Mouse (Mus musculus): ENCODE data around the gene Lrch1. TPM values are rescaled to one million over a fixed set of nuclear protein-coding genes. Genes with fewer than 3 reads are reported as not detected.

Lrch1 gene
- total and polyA plus RNA-seq, 3 experiments = 7.5 to 17.1 (median 14.8) TPM

DNA sequence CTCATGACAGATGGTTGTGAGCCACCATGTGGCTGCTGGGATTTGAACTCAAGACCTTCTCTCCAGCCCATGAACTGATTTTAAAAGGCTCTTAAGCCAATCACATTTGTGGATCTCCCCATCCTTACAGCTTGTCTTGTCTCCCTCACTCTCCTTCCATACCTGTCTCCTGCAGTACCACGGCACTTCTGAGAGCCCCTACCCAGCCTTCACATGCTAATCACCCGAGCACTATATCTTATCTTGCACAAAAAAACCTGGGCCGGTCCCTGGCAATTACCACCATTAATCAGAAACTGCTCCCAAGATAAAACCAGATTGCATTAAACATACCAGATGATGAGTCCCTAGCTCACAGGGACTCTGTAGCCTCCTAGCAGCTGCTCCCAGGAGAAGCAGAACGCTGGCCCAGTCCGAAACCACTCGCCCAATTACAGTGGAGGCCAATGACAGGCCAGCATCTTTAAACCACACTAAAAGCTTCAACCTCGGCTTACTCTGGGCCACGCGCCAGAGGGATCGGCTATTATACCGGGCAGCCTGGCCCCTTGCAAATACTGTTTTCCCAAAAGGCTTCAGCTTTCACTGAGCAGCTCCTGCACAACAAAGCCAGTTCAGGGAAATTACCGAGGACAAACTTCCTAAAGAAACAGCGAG, 63.5 kb downstream of the Lrch1 start:
- 12% methylated on average over 13 of the region's 13 CpGs for WGBS
- Histone ChIP-seq H3K27ac (no peak overlapping the region; the same call in 1 of the 2 replicates), H3K27me3 (ENCODE audit: control insufficient read depth, insufficient read depth, low read length) (no peaks in the 10 kb centered on the region), H3K4me3 (no peak overlapping the region), H3K9ac (ENCODE audit: low read depth, low read length) (no peak overlapping the region), H3K36me3 (ENCODE audit: control insufficient read depth, insufficient read depth, low read length) (peaks cover 4% of the 10 kb centered on the region; the same call in 1 of the 2 replicates), H3K79me2 (replicated peaks; ENCODE audit: control insufficient read depth, insufficient read depth, low read length) (peaks cover 5% of the 10 kb centered on the region), H3K4me1 (ENCODE audit: control insufficient read depth, insufficient read depth, low read length) (peaks cover 21% of the 10 kb centered on the region)
- intact Hi-C loops (cut with DNase I) = no loop called here
- TF ChIP-seq EP300 (IDR thresholded peaks at IDR 0.05; ENCODE audit: insufficient read depth, low read depth, low read length) (no peak), CTCF (IDR thresholded peaks at IDR 0.05) (no peak), POLR2A (IDR thresholded peaks at IDR 0.05; ENCODE audit: insufficient read depth, low read depth, low read length) (no peak)
- peak; percentile 67 to 68 for DNase-seq

DNA sequence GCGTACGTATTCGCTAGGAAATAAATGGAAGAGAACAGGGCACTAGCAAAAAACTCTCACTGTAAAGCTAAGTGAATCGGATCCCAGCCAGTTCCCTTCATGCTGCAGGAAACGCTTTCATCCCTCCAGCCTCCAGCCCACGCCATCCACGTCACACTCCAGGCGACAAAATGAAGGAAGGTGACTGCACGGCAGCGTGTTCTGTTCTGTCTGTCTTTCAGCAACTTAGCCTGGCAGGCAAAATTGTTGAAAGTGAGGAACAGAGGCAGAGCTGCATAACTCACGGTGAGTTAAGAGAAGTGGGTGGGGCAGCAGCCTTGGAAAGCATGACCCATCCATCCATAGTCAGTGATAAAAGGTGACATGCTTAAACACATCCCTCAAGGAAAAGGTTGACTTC, 64.5 kb downstream of the Lrch1 start:
- no peak for TF ChIP-seq EP300 (IDR thresholded peaks at IDR 0.05; ENCODE audit: insufficient read depth, low read depth, low read length)
- TF ChIP-seq POLR2A (IDR thresholded peaks at IDR 0.05; ENCODE audit: insufficient read depth, low read depth, low read length) = no peak
- TF ChIP-seq CTCF (IDR thresholded peaks at IDR 0.05) = no peak
- intact Hi-C loops (cut with DNase I) = no loop called here

GRCm38 (mm10) chr14:74882754-74883153, 64.9 kb downstream of the Lrch1 start:
- 87% methylated on average over 3 of the region's 3 CpGs for WGBS
- H3K27me3 ChIP-seq (ENCODE audit: control insufficient read depth, insufficient read depth, low read length) = no peaks in the 10 kb centered on the region
- peaks cover 25% of the 10 kb centered on the region for H3K4me1 ChIP-seq (ENCODE audit: control insufficient read depth, insufficient read depth, low read length)
- no peak for TF ChIP-seq CTCF (IDR thresholded peaks at IDR 0.05)
- TF ChIP-seq POLR2A (IDR thresholded peaks at IDR 0.05; ENCODE audit: insufficient read depth, low read depth, low read length) = no peak
- TF ChIP-seq EP300 (IDR thresholded peaks at IDR 0.05; ENCODE audit: insufficient read depth, low read depth, low read length) = no peak
- no peak overlapping the region for H3K27ac ChIP-seq
- no peak overlapping the region for H3K4me3 ChIP-seq
- no peak for DNase-seq
- intact Hi-C loops (cut with DNase I) = no loop called here
- H3K79me2 ChIP-seq (replicated peaks; ENCODE audit: control insufficient read depth, insufficient read depth, low read length) = peaks cover 9% of the 10 kb centered on the region
- H3K36me3 ChIP-seq (ENCODE audit: control insufficient read depth, insufficient read depth, low read length) = peaks cover 6% of the 10 kb centered on the region; the same call in 1 of the 2 replicates
- H3K9ac ChIP-seq (ENCODE audit: low read depth, low read length) = no peak overlapping the region

More for the DNA sequence above, 64.5 kb downstream of the Lrch1 start:
- Histone ChIP-seq H3K27ac (no peak overlapping the region), H3K79me2 (replicated peaks; ENCODE audit: control insufficient read depth, insufficient read depth, low read length) (peaks cover 8% of the 10 kb centered on the region), H3K27me3 (ENCODE audit: control insufficient read depth, insufficient read depth, low read length) (no peaks in the 10 kb centered on the region), H3K9ac (ENCODE audit: low read depth, low read length) (no peak overlapping the region), H3K4me3 (no peak overlapping the region), H3K36me3 (ENCODE audit: control insufficient read depth, insufficient read depth, low read length) (peaks cover 6% of the 10 kb centered on the region; the same call in 1 of the 2 replicates), H3K4me1 (ENCODE audit: control insufficient read depth, insufficient read depth, low read length) (peaks cover 23% of the 10 kb centered on the region)
- no peak for DNase-seq
- 66% methylated on average over 11 of the region's 11 CpGs for WGBS

DNA sequence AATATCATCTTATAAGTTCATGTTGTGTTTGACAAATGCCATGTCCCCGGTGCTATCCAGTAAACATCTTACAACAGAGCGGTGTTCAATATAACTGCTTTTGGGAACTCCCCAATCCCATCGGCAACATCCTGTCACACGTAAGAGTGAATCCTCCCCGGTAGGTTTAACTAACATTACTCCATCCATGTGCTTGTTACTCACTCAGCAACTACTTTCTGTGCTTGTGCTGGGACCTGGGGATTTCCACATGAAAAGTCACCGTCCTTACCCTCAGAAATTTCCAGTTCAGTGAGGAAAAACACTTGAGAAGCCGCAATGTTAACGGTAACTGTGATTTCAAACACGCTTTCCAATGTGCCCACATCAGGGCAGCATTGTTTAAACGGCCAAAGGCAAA, 66.8 kb downstream of the Lrch1 start:
- H3K4me1 ChIP-seq (ENCODE audit: control insufficient read depth, insufficient read depth, low read length) = peaks cover 27% of the 10 kb centered on the region

GRCm38 (mm10) chr14:74879480-74879879, 68.2 kb downstream of the Lrch1 start:
- no peak overlapping the region for H3K9ac ChIP-seq (ENCODE audit: low read depth, low read length)
- H3K4me1 ChIP-seq (ENCODE audit: control insufficient read depth, insufficient read depth, low read length) = peaks cover 22% of the 10 kb centered on the region
- intact Hi-C loops (cut with DNase I) = no loop called here
- no peak overlapping the region for H3K27ac ChIP-seq
- DNase-seq = no peak
- peaks cover 6% of the 10 kb centered on the region; the same call in 1 of the 2 replicates for H3K36me3 ChIP-seq (ENCODE audit: control insufficient read depth, insufficient read depth, low read length)
- no peak for TF ChIP-seq POLR2A (IDR thresholded peaks at IDR 0.05; ENCODE audit: insufficient read depth, low read depth, low read length)
- no peak for TF ChIP-seq EP300 (IDR thresholded peaks at IDR 0.05; ENCODE audit: insufficient read depth, low read depth, low read length)
- TF ChIP-seq CTCF (IDR thresholded peaks at IDR 0.05) = no peak
- WGBS = 21% methylated on average over 7 of the region's 10 CpGs
- peaks cover 13% of the 10 kb centered on the region for H3K79me2 ChIP-seq (replicated peaks; ENCODE audit: control insufficient read depth, insufficient read depth, low read length)
- no peak overlapping the region for H3K4me3 ChIP-seq
- H3K27me3 ChIP-seq (ENCODE audit: control insufficient read depth, insufficient read depth, low read length) = no peaks in the 10 kb centered on the region

More for the DNA sequence above, 66.8 kb downstream of the Lrch1 start:
- H3K36me3 ChIP-seq (ENCODE audit: control insufficient read depth, insufficient read depth, low read length) = peaks cover 6% of the 10 kb centered on the region; the same call in 1 of the 2 replicates
- H3K9ac ChIP-seq (ENCODE audit: low read depth, low read length) = no peak overlapping the region
- H3K27me3 ChIP-seq (ENCODE audit: control insufficient read depth, insufficient read depth, low read length) = no peaks in the 10 kb centered on the region
- no peak overlapping the region for H3K4me3 ChIP-seq
- H3K79me2 ChIP-seq (replicated peaks; ENCODE audit: control insufficient read depth, insufficient read depth, low read length) = peaks cover 11% of the 10 kb centered on the region
- DNase-seq = no peak
- TF ChIP-seq CTCF (IDR thresholded peaks at IDR 0.05) = no peak
- no peak for TF ChIP-seq EP300 (IDR thresholded peaks at IDR 0.05; ENCODE audit: insufficient read depth, low read depth, low read length)
- no peak for TF ChIP-seq POLR2A (IDR thresholded peaks at IDR 0.05; ENCODE audit: insufficient read depth, low read depth, low read length)
- intact Hi-C loops (cut with DNase I) = no loop called here
- WGBS = 68% methylated on average over 10 of the region's 10 CpGs
- no peak overlapping the region for H3K27ac ChIP-seq

DNA sequence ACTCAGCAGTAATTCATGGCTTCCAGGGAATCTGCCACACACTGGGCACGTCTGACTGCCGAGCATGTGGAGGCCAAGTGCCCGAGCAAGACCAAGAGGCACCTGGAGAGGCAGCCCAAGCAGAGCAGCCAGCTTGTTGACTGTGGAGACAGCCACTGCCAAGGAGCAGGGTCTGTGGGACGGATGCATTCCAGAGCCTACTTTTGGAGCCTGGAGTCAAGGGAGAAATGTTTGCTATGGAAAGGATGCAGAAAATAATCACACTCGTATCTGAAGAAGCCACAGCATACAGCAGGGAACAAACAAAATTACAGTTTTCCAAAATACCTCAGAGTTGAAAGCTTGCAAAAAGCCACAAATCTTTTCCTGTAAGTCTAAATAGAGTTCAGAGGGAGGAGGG, 70.4 kb downstream of the Lrch1 start:
- intact Hi-C loops (cut with DNase I) = no loop called here
- no peak for DNase-seq
- WGBS = 35% methylated on average over 5 of the region's 5 CpGs
- Histone ChIP-seq H3K36me3 (ENCODE audit: control insufficient read depth, insufficient read depth, low read length) (peaks cover 5% of the 10 kb centered on the region; the same call in 1 of the 2 replicates), H3K27me3 (ENCODE audit: control insufficient read depth, insufficient read depth, low read length) (no peaks in the 10 kb centered on the region), H3K27ac (no peak overlapping the region), H3K79me2 (replicated peaks; ENCODE audit: control insufficient read depth, insufficient read depth, low read length) (peaks cover 11% of the 10 kb centered on the region), H3K4me3 (no peak overlapping the region), H3K4me1 (ENCODE audit: control insufficient read depth, insufficient read depth, low read length) (peaks cover 20% of the 10 kb centered on the region), H3K9ac (ENCODE audit: low read depth, low read length) (peak overlapping the region; percentile 35; the same call in 1 of the 2 replicates)
- TF ChIP-seq EP300 (IDR thresholded peaks at IDR 0.05; ENCODE audit: insufficient read depth, low read depth, low read length) (no peak), CTCF (IDR thresholded peaks at IDR 0.05) (no peak), POLR2A (IDR thresholded peaks at IDR 0.05; ENCODE audit: insufficient read depth, low read depth, low read length) (no peak)
